Mouse (Mus musculus): ENCODE data around the gene Plcb3. TPM values are rescaled to one million over a fixed set of nuclear protein-coding genes. Genes with fewer than 3 reads are reported as not detected.

Plcb3 gene
- polyA plus RNA-seq, 1 experiment, result 22.7 TPM

GRCm38 (mm10) chr19:6989251-6989650, 13.0 kb upstream of the Plcb3 start:
- no peak for DNase-seq (ENCODE audit: low read depth)
- TF ChIP-seq POLR2A (IDR thresholded peaks at IDR 0.05; ENCODE audit: borderline replicate concordance, extremely low read depth, insufficient read depth, insufficient read length, poor library complexity, severe bottlenecking) (no peak), CTCF (IDR thresholded peaks at IDR 0.05; ENCODE audit: borderline replicate concordance, extremely low read depth, insufficient read depth, insufficient read length) (no peak)

- no peak for DNase-seq (ENCODE audit: low read depth)
- TF ChIP-seq POLR2A (IDR thresholded peaks at IDR 0.05; ENCODE audit: borderline replicate concordance, extremely low read depth, insufficient read depth, insufficient read length, poor library complexity, severe bottlenecking) (no peak), CTCF (IDR thresholded peaks at IDR 0.05; ENCODE audit: borderline replicate concordance, extremely low read depth, insufficient read depth, insufficient read length) (no peak)
Measured at GRCm38 (mm10) chr19:6987904-6988285, 11.6 kb upstream of the Plcb3 start.

DNA sequence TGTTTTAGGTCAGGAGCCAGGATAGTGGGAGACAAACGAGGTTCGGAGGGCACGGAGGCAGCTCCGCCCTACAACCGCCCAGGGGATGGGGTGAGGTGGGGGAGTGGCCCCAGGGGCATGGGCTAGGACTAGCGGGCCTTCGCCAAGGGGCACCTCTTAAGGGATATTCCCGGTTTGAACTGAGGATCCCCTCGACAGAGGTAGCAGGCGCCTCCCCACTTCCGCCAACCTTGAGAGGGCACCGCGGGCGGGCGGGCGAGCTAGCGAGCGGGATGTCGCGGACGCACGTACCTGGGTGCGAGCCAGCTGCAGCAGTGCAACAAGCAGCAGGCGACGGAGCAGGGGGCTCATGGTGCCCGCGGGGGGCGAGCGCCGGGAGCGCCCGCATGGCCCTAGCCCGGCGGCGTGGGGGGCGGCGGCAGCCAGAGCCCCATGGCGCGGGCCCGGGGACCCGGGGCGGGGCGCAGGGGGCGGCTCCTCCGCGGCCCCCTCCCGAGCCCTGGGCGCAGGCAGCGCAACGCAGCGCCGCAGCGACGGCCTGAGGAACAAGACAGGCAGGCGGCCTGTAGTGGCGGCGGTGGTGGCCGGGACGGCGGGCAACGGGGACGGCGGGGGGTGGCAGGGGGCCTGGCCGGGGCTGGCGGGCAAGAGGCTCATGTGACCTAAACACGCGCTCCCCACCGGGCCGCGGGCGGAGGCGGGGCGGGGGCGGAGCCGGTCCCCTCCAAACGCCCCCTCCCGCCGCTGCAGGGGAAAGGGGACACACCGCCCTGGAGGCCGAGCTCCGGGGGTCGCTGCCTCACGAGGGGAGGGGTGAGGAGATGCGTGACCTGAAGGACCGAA, 11.0 kb upstream of the Plcb3 start, which contains the start of gene Vegfb:
Gene Vegfb, minus strand, starts transcription at position 591 of the 843 bp plus-strand sequence.
- DNase-seq (ENCODE audit: low read depth), result peak; percentile 69
- TF ChIP-seq CTCF (IDR thresholded peaks at IDR 0.05; ENCODE audit: borderline replicate concordance, extremely low read depth, insufficient read depth, insufficient read length), result no peak
- peak; percentile 48; the same call in 1 of the 2 replicates for TF ChIP-seq POLR2A (IDR thresholded peaks at IDR 0.05; ENCODE audit: borderline replicate concordance, extremely low read depth, insufficient read depth, insufficient read length, poor library complexity, severe bottlenecking)

DNA sequence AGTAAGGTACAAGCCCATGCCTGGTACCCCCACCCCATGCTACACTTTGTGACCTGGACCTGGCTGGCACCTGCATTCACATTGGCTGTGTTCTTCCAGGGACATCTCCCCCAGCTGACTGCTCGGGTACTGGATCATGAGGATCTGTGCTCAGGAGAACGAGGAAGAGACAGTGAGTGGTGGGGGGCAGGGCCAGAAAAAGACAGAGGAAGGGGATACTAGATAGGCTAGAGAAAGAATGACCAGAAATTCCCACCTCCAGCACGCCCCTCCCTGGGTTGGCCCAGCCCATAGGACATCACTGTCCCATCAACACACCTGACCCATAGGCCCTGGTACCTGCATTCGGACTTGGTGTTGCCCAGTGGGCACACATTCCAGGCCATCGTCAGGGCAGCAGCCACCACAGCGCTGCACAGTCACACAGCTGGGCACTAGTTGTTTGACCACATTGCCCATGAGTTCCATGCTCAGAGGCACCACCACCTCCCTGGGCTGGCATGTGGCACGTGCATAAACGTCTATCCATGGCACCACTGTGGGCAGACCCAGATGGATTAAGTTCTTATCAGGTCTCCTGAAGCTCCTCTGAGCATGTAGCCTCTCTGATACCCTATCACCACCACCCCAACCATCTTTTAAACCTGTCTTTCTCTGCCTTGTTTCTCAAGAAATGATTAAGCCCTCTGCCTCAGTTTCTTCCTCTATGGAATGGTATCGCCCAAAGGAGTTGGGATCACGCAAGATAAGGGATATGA, 9.9 kb upstream of the Plcb3 start:
- no peak for TF ChIP-seq CTCF (IDR thresholded peaks at IDR 0.05; ENCODE audit: borderline replicate concordance, extremely low read depth, insufficient read depth, insufficient read length)
- TF ChIP-seq POLR2A (IDR thresholded peaks at IDR 0.05; ENCODE audit: borderline replicate concordance, extremely low read depth, insufficient read depth, insufficient read length, poor library complexity, severe bottlenecking), result no peak
- no peak for DNase-seq (ENCODE audit: low read depth)

- no peak for TF ChIP-seq CTCF (IDR thresholded peaks at IDR 0.05; ENCODE audit: borderline replicate concordance, extremely low read depth, insufficient read depth, insufficient read length)
- TF ChIP-seq POLR2A (IDR thresholded peaks at IDR 0.05; ENCODE audit: borderline replicate concordance, extremely low read depth, insufficient read depth, insufficient read length, poor library complexity, severe bottlenecking), result no peak
- no peak for DNase-seq (ENCODE audit: low read depth)
Measured at GRCm38 (mm10) chr19:6985300-6985699, 9.0 kb upstream of the Plcb3 start.

DNA sequence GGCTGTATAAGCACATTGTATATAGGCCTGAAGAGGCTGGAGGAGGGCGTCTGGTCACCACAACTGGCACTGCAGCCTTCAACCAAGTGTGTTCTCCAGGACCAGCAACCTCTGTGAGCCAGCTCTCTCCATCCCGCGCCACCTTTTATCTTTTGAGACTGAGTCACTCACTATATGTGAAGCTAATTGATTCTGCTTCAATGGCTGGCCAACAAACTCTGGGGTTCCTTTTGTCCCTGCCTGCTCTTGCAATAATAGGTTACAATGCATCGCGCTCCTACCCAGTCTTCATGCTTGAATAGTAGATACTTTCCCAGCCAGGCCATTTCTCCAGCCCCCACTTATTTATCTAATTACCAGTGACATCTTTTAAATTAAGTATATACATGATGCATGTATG, 7.4 kb upstream of the Plcb3 start:
- peak; percentile 73 for DNase-seq (ENCODE audit: low read depth)
- TF ChIP-seq CTCF (IDR thresholded peaks at IDR 0.05; ENCODE audit: borderline replicate concordance, extremely low read depth, insufficient read depth, insufficient read length), result no peak
- TF ChIP-seq POLR2A (IDR thresholded peaks at IDR 0.05; ENCODE audit: borderline replicate concordance, extremely low read depth, insufficient read depth, insufficient read length, poor library complexity, severe bottlenecking), result no peak

DNA sequence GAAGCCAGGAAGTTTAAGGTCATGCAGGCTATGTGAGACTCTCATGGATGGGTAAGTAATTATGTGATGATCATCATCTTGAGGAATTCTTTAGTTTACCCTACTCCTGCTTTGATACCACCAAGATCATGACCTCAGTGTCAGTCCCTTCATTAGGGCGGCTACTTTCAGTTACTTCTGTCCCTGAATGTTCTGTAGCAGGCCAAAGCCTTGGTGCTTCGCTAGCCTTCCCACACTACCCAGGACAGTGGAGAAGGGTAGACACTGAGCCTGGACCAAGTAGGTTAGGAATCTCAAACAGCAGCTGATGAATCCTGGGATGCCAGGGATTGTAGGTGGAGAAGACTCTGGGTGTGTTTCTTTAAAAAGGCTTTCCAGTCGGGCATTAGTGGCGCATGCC, 5.2 kb upstream of the Plcb3 start:
- no peak for TF ChIP-seq POLR2A (IDR thresholded peaks at IDR 0.05; ENCODE audit: borderline replicate concordance, extremely low read depth, insufficient read depth, insufficient read length, poor library complexity, severe bottlenecking)
- no peak for DNase-seq (ENCODE audit: low read depth)

- DNase-seq (ENCODE audit: low read depth), result peak; percentile 99
- TF ChIP-seq CTCF (IDR thresholded peaks at IDR 0.05; ENCODE audit: borderline replicate concordance, extremely low read depth, insufficient read depth, insufficient read length) (no peak), POLR2A (IDR thresholded peaks at IDR 0.05; ENCODE audit: borderline replicate concordance, extremely low read depth, insufficient read depth, insufficient read length, poor library complexity, severe bottlenecking) (no peak)
Measured at GRCm38 (mm10) chr19:6980381-6981093, 4.3 kb upstream of the Plcb3 start, which contains the start of gene Fkbp2. Gene Fkbp2 (minus strand): TSS chr19:6980501.

- peak; percentile 99 for DNase-seq (ENCODE audit: low read depth)
- TF ChIP-seq CTCF (IDR thresholded peaks at IDR 0.05; ENCODE audit: borderline replicate concordance, extremely low read depth, insufficient read depth, insufficient read length), result peak; percentile 65
- peak; percentile 68 for TF ChIP-seq POLR2A (IDR thresholded peaks at IDR 0.05; ENCODE audit: borderline replicate concordance, extremely low read depth, insufficient read depth, insufficient read length, poor library complexity, severe bottlenecking)
Measured at GRCm38 (mm10) chr19:6979486-6980380, 3.5 kb upstream of the Plcb3 start.

- DNase-seq (ENCODE audit: low read depth), result peak; percentile 18
- TF ChIP-seq POLR2A (IDR thresholded peaks at IDR 0.05; ENCODE audit: borderline replicate concordance, extremely low read depth, insufficient read depth, insufficient read length, poor library complexity, severe bottlenecking) (no peak), CTCF (IDR thresholded peaks at IDR 0.05; ENCODE audit: borderline replicate concordance, extremely low read depth, insufficient read depth, insufficient read length) (no peak)
Measured at GRCm38 (mm10) chr19:6979001-6979479, 2.8 kb upstream of the Plcb3 start.
